In the genomic region with DNA sequence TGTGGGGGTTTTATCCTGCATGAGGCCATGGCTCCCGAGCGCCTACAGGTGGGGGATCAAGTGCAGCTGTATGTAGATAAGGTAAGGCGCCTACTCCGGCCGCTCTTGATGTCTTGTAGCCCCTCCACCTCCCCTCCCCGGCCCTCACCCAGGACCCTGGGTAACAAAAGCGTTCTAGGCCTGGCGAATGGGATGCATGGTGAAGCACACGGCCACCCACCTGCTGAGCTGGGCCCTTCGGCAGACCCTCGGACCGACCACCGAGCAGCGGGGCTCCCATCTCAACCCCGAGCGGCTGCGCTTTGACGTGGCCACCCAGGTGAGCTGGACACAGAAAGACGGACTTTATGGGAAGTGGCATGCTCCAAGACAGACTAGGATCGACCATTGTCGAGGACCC, we compare ENCODE assay signal across 8 mouse cellular contexts. TPM values are rescaled to one million over a fixed set of nuclear protein-coding genes. Genes with fewer than 3 reads are reported as not detected.
"Had no signal": no experiment of that assay in that cellular context is flagged by ENCODE, and none has a peak within 500 bp of the region (broad histone marks: within the 10 kb centered on the region; RNA-seq: fewer than 3 reads in every experiment).

No protein-coding gene starts in this region.

- H3K4me3 ChIP-seq: limb, embryonic 12.5 days; liver, embryonic 13.5 days; lung, embryonic 15.5 days; megakaryocyte, embryonic 14.5 days; myocyte had no signal

- H3K27ac ChIP-seq: kidney, postnatal 0 days; limb, embryonic 12.5 days; liver, embryonic 13.5 days; lung, embryonic 15.5 days; macrophage had no signal

- H3K4me2 ChIP-seq: limb, embryonic 12.5 days; liver, embryonic 13.5 days; lung, embryonic 15.5 days had no signal

- H3K9me3 ChIP-seq: limb, embryonic 12.5 days; liver, embryonic 13.5 days; lung, embryonic 15.5 days; megakaryocyte, embryonic 14.5 days had no signal

- H3K9ac ChIP-seq: limb, embryonic 12.5 days; liver, embryonic 13.5 days; liver, postnatal 0 days; lung, embryonic 15.5 days had no signal

- ATAC-seq: liver, postnatal 0 days had no signal

- H3K4me1 ChIP-seq: limb, embryonic 12.5 days; lung, embryonic 15.5 days had no signal

- H3K27me3 ChIP-seq: limb, embryonic 12.5 days; liver, embryonic 13.5 days; lung, embryonic 15.5 days had no signal

RNA-seq across cellular contexts. Expression of a gene that starts 6.1 kb away (rescaled TPM):
- polyA plus RNA-seq: liver, embryonic 13.5 days; liver, postnatal 0 days; macrophage; myocyte had no signal

RNA-seq across cellular contexts. Expression of a gene that starts 41.9 kb away (rescaled TPM):
- polyA plus RNA-seq: liver, postnatal 0 days; macrophage had no signal
